Mouse (Mus musculus): ENCODE measurements around the gene Lin7c.
"Not testable (repeated sequence)": the region's sequence is repeated elsewhere in the genome, so short reads cannot be mapped to it uniquely, and the experiment has no call there.

The Lin7c gene

GRCm38 (mm10) chr2:109890597-109890996, at the start of gene Lin7c:
Gene Lin7c, plus strand, starts transcription at chr2:109890853.
- DNase-seq = peak; percentile 84 to 88

- DNase-seq = no peak
Observed at GRCm38 (mm10) chr2:109846401-109846800, 44.3 kb upstream of the Lin7c start.

GRCm38 (mm10) chr2:109848305-109848704, 42.3 kb upstream of the Lin7c start:
- DNase-seq = no peak

GRCm38 (mm10) chr2:109848715-109849114, 41.9 kb upstream of the Lin7c start:
- DNase-seq = no peak

- no peak for DNase-seq
Observed at GRCm38 (mm10) chr2:109855601-109856000, 35.1 kb upstream of the Lin7c start.

GRCm38 (mm10) chr2:109859671-109860070, 31.0 kb upstream of the Lin7c start:
- no peak for DNase-seq

- DNase-seq = no peak
Observed at GRCm38 (mm10) chr2:109860832-109861231, 29.8 kb upstream of the Lin7c start.

- DNase-seq = not testable (repeated sequence)
Observed at GRCm38 (mm10) chr2:109879429-109879828, 11.2 kb upstream of the Lin7c start.

- no peak for DNase-seq
Observed at GRCm38 (mm10) chr2:109881111-109881510, 9.5 kb upstream of the Lin7c start.

- DNase-seq = no peak
Observed at GRCm38 (mm10) chr2:109881625-109882024, 9.0 kb upstream of the Lin7c start.

- no peak for DNase-seq
Observed at GRCm38 (mm10) chr2:109884106-109884505, 6.5 kb upstream of the Lin7c start.

GRCm38 (mm10) chr2:109884507-109884906, 6.1 kb upstream of the Lin7c start:
- DNase-seq = no peak

- DNase-seq = no peak
Observed at GRCm38 (mm10) chr2:109890068-109890467, 585 bp upstream of the Lin7c start.

- DNase-seq = no peak
Observed at GRCm38 (mm10) chr2:109891031-109891430, 378 bp downstream of the Lin7c start.

GRCm38 (mm10) chr2:109891471-109891870, 818 bp downstream of the Lin7c start:
- no peak for DNase-seq

- no peak for DNase-seq
Observed at GRCm38 (mm10) chr2:109896311-109896710, 5.7 kb downstream of the Lin7c start.

GRCm38 (mm10) chr2:109902869-109903268, 12.2 kb downstream of the Lin7c start:
- no peak for DNase-seq

GRCm38 (mm10) chr2:109904171-109904821, 13.6 kb downstream of the Lin7c start:
- peak; percentile 68 to 74 for DNase-seq

GRCm38 (mm10) chr2:109909122-109909521, 18.5 kb downstream of the Lin7c start:
- DNase-seq = no peak

- DNase-seq = no peak
Observed at GRCm38 (mm10) chr2:109912216-109912615, 21.6 kb downstream of the Lin7c start.

GRCm38 (mm10) chr2:109912766-109913165, 22.1 kb downstream of the Lin7c start:
- no peak for DNase-seq

- DNase-seq = no peak
Observed at GRCm38 (mm10) chr2:109913241-109913640, 22.6 kb downstream of the Lin7c start.

GRCm38 (mm10) chr2:109914601-109915000, 23.9 kb downstream of the Lin7c start:
- no peak for DNase-seq

GRCm38 (mm10) chr2:109916782-109917495, 26.3 kb downstream of the Lin7c start:
- DNase-seq = no peak

Measured in thymus, postnatal 36 days (tissue).